Mouse (Mus musculus) forelimb bud, embryonic 11.5 days (tissue): ENCODE results near the gene Cd247.

Source experiments
- DNase-seq: peaks from one replicate; pipeline ENCODE4 v3.0.0-alpha.2; 2012; ENCODE audit warnings: low read depth, low spot score

The Cd247 gene

DNA sequence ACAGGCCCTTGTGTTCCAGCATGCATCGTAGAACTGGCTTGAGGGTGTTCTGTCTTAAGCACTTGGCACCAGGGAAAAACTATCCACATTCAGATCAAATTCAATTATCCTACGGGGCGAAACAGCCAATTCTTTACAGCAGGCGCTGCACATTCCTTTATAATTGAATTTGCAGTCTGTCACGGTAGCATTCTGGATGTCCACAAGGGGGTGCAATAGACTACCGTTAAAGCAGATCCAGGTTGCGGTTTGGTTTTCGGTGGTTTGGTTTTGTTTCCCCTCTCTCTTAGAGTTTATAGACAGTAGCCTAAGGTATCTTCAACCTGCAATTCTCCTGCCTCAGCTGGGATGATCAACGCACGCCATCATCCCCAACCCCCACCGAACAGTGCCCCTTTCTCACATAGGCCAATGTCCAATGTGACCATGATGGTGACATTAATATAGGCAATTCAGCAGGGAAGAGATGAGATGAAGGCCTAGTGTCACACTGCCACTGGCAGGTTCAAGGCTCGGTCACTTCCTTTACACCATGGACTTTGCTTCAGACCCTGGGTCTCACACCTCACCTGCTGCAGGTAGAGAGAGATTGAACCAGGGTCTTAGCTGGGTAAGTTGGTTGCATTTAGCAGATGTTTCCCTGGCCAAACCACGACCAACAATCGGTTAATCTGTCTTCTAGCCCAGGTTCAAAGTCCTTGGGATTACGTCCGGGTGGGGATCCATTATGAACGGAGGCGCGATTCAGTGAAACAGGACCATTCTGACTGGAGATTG lies 12.8 kb upstream of the Cd247 start:
- peak; percentile 78 for DNase-seq

DNA sequence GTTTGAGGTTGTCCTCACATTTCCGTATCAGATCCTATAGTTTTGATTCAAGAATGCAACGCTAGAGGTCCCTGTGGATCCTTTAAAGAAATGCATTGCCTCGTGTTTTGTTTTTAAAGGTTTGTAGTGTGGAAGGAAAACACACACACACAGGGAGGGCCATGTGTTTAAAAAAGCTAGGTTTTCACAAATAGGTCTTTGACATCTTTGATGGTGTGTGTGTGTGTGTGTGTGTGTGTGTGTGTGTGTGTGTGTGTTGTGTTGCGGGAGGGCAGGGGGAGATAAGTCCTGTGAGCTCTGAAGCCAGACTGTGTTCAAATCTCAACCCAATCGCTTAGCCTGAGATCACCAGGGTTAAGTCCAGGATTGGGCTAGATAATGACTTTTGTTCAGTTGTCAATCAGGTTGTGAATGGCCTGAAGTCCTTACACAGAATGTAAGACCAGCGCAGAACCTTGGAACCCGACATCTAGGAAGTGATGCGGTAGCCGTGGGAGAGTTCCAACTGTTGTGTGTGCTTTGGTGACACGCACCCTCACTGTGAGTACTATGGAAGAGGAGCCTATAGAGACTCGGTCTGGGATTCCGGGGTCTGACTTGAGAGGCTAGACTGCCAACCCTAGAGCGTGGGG lies 8.4 kb upstream of the Cd247 start:
- peak; percentile 24 for DNase-seq

DNA sequence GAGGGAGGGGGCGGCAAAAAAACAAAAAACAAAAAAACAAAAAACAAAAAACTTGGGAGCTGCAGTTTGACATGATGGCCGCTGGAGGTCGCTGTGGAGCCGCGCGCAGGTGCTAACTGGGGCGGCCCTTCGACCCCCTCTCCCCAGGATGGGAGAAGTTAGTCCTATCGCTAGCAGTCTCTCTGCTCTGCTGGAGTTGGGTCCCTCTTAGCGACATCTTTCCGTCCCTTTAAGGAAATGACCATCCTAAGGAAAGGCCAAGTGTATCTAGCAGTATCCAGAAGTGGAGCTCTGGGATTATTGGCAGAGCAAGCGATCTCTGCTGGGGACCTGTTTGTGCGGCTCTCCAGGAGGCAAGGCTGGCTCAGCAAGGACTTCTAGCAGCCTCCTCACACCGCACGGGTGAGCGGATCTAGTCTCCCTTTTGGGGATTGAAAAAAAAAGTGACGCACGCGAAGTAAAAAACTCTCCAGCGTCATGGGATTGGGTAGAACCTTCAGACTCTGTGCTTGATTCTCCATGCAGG lies 7.8 kb upstream of the Cd247 start:
- peak; percentile 33 for DNase-seq

DNA sequence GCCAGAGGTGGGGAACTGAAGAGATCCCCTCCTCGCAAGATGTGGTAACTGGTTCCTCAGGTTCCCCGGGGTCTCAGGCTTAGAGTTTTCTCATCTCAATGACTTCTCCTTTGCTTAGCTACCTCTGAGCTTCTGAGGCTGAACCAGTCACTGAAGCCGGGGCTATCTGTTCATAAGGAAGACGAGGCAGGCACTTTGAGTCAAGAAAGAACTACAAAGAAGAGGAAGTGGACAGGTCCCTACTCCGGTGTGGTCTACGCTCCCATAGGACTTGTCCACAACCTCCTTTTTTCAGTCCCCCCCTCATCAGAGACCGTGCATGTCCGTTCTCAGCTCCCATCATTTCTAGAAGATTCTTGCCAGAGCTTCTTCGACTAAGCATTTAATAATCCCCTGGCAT lies 7.1 kb upstream of the Cd247 start:
- DNase-seq = no peak

DNA sequence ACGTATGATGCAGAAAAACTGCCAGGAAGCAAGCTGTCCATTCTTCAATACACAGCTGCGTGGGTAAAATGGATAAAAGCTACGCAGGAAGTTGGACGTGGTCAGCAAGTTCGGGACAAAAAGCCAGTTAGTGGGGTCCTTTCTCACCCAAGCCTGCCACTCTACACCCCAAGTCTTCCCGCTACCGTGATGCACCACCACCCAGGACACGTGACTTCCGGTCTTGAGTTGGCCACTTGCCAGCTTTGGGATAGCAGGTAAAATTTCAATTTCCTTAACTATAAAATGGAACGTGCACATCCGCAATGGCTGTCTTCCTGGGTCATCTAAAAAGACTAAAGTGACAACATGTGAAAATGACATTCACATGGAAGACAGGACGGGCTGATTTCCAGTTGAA lies 6.6 kb upstream of the Cd247 start:
- DNase-seq = no peak

DNA sequence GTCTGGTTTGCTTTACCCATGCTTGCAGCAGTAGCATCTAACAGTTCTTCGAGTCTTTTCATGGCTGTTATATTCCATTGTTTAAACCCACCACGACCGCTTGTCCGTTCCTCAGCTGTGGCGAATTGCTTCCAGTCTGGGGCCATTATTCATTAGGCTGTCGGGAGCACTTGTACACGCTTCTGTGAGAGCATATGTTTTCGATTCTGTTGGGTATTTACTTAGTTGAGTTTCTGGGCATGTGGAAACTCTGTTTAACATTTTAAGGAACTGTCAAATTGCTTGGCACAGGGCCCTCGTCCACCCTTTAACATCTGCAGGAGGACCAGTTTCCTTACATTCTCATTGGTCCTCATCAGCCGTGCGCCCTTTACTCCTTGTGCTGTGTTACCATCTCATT lies 2.2 kb upstream of the Cd247 start:
- peak; percentile 77 for DNase-seq

DNA sequence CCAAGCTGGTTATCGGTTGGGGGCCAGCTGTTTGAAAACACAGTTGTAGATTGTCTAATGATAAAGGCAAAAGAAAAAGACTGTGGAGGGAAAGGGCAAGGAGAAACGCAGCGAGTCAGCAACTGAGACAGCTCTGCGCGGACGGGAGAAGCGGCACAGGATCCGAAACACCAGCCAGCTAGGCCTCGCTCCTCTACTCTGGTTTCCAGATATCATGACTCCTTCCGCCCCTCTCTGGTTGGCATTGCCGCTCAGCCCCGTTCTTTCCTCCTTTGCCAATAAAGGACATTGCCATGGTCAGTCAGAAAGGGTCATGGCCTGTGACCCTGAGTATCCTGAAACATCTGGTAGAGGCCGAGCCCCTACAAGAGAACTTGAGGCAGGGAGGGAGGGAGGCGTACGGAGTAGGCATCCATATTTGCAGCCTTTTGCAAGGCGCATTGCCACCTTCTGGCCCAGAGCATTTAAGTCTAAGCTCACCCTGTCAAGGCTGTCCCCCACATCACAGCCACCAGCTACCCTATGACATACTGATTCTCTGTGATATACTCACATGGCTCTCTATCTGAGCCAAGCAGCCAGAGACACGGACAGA lies 682 bp downstream of the Cd247 start:
- no peak for DNase-seq

DNA sequence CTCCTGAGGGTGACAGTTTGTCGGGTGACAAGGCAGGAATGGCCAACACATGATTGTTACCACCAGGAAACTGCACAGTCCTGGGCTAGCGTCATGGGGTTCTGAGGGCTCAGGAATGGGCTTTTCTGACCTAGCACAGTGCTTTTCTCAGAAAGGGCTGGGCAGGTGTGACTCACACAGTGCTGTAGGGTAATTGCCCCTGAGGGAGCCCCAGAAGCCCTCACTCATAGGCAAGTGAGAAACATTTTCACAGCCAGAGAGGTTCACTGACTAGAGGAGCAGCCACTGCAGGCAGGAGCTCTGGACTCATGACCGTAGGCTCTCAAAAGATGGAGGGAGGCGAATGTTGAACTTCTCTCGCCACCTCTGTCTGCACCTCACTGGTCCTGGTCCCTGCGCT lies 1.5 kb downstream of the Cd247 start:
- no peak for DNase-seq

DNA sequence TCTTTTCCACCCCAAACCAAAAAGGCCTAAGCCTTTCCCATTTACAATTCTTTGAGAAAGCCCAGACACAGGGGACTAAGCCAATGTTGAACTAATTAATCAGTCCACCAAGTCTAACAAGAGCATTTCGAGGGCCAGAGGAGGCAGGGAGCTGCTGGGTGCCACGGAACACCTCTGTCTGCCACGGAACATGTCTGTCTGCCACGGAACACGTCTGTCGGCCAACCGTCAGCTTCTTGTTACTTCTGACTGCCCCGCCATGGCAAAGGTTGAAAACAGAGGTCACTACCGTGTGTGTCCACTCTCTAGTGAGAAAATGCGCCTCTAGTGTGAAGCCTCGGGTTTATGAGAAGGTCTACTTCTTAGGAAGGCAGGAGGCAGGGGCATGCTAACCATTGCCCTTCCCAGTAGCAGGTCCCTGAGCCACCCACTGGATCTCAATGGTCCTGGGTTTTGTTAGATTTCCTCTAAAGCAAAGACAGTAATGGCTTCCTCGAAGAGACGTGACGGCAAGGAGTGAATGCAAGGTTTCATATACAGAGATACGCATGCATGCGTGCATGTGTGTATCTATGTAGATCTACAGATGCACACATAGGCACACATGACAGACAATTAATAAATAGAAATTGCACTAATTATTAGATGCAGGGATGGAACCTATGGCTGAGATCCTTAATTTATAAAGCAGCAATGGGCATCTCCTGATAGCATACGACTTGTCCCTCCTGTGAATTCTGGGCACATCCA lies 2.2 kb downstream of the Cd247 start:
- DNase-seq = no peak

DNA sequence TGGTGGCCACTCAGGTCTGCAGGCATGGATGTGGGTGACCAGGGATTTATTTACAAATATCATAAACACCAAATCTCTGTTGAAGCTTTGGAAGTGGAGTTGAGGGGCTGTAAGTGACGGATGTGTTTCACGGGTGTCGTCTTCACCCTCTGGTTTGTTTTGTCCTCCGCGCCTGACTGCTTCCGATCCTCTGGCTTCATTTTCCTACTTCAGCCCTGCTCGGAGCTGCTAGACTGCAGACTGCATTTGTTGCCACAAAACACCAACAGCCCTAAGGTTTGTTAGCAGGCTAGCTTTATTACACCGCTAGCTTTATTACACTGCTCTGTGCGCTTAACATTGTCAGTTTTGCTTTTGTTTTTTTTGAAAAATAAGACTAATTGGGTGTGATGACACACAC lies 2.9 kb downstream of the Cd247 start:
- DNase-seq = no peak

DNA sequence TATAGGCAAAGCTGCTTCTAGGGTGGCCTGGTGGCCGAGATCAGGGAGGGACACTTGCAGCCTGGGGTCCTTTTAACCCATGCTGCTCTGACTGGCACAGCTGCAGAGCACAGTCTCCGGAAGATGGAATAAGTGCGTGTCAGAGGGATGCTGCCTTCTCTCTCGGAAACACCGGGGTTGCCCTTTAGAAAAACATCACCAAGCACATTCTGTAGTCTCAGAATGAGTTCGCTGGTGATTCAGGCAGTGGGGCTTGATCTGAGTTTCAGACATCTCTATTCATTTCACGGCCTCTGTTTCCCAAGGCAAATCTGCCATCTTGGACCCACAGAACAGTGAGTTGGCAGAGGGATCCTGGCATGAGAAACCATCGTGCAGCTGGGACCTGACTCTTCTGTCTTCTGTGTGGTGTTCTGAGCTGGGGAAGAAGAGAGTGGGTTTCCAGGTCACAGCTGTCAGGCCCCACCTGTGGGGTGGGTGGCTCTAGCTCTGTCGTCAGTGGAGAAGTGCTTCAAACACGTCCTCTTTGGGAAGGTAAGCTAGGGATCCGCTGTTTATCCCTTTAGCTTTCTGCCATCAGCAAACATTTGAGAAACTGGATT lies 13.3 kb downstream of the Cd247 start:
- no peak for DNase-seq

DNA sequence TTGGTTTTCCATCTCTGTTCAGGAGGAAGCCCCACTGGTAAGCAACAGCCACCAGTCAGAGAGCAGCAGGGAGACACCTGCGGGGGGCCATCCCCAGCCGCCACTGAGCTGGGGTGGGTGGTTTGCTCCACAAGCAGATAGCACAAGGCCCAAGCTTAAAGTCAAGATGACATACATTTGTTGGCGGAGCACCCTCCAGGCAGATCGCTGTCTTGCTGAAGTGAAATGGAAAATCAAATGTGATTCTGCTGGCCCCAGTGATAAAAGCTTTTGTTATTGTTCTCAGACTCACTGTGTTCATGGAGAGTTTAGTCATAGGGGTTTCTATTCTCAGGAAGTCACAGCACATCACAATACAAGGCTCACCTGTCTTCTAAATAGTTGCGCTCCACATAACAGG lies 14.6 kb downstream of the Cd247 start:
- no peak for DNase-seq

DNA sequence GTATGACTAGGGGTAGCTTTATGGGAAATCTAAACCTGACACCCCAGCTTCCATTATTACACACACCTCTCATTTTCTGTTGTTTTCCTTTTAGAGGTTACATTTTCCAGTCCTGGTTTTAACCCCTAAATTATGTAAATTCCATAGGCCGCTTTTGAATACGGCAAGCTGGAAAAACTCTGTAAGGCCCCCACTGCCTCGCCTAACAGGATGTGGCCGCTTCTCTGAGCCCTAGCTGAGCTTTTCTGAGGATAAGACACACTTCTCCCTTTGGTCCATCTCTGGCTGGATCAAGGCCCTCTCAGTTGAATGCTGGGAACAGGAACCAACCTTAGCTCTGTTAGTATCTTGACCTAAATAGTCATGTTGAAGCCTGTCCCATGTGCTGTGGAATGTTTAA lies 15.7 kb downstream of the Cd247 start:
- DNase-seq = no peak

DNA sequence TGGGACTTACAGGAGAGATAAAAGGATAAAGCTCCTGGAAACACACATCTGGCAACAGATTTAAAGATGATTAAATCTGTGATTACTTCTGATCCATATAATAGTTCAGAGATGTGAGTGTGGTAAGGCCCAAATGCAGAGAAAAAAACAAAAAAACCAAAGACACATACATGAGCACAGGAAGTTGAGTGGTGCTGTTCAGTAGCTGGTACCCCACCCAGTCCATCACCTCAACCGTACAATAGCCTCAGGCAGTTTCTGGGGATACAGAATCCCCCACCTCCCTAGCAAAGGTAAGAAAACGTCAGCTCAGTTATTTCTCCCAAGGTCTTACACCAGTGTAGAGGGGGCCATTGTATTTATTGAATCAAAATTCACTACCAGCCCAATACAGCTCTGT lies 22.2 kb downstream of the Cd247 start:
- DNase-seq = no peak

DNA sequence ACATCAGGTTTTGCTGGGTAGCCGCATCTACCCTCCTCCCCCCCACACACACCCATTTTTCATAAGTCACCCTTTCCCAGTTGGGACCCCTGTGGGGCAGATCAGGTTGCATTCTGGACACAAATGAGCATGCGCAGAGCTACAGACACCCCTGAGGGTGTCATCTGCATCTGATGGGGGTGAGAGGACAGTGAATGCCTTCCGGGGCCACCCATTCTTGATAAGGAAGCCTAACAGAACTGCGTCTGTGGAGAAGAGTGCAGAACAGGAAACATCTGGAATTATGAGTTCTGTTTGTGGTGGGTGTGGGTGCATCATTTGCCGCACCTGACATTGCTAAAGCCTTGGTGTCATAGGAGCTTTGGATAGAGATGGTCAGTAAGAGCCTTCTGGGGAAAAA lies 22.7 kb downstream of the Cd247 start:
- DNase-seq = no peak

DNA sequence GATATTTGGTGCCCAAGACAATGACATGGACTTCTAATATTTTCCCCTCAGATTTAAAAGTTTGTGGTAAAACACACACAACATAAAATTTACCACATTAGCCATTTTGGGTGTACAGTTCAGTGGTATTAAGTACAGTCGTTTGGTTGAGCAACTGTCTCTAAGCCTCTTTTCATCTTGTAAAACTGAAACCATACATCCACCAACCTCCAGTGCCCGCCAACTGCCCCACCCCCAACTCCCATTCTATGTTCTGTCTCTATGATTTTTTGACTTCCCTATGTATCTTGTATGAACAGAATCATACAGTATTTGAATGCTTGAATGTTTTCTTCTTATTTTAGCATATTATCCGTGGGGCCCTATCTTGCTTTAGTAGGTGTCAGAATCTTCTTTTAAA lies 24.3 kb downstream of the Cd247 start:
- DNase-seq = no peak

DNA sequence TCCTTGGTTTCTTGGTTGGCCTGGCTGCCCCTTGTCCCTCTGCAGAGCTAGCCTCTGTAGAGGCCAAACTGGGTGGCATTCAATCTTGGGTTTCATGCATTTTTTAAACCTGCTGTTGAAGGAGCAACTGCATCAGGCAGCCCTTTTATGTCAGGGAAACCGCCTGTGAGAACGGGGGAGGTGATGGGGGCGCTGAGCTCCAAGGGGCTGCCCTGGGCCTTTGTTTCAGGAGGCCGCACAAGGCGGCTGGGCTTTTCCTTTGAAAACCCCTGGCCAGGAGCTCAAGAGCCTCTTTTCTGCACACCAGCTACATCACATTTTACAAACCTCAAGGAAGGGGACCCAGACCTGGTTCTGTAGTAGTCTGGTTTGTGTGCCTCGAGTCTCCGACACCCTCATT lies 25.6 kb downstream of the Cd247 start:
- no peak for DNase-seq

DNA sequence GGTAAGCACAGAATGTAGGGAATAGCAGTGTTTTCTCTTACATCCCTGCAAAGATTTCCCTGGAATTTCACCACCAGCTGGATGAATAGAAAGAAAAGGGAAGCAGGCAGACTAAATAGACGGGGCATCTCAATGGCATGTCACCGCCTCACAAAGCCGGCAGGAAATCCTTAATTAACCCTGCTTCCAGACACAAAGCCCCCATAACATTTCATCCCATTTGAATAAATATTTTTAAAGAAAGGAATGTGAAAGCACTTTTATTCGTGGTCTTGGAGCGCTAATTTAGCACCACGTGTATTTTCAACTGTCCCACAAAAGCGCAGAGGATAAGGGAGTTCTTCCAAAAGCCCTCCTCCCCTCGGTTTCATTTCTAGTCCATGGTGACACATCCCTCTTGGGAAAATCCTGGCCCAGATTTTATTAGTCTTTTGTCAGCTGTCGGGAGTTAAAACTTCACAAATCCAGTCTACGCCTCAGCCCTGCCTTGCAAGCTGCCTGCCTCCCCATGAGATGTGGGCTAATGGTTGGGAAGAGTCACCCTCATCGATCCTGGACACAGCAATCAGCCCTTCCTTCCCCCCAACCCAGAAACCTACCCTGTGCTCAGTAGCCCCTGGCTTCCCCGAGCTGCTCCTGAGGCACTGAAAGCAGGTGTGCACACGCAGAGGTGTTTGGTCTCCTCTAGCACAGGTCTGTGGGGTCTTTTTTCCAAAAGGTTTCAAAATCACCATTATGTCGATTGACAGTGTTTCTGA lies 26.2 kb downstream of the Cd247 start:
- no peak for DNase-seq

DNA sequence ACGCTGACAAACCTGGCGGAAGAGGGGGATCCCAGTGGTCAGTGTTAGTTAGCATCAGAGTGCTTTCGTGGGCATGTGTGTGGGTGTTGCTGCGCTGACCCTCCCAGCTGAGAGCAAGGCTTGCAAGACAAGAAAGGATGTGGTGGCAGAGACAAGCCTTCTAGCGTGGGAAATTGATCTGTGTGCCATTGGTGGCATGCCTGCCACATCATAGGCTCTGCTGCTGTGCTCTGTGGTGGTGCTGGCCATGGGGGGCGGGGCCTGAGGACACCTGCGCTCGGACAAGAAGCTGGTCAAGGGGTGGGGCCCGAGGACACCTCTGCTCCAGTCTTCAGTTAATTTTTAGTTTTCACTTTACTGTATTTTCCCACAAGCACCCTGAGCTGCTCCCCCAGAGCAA lies 27.9 kb downstream of the Cd247 start:
- DNase-seq = no peak

DNA sequence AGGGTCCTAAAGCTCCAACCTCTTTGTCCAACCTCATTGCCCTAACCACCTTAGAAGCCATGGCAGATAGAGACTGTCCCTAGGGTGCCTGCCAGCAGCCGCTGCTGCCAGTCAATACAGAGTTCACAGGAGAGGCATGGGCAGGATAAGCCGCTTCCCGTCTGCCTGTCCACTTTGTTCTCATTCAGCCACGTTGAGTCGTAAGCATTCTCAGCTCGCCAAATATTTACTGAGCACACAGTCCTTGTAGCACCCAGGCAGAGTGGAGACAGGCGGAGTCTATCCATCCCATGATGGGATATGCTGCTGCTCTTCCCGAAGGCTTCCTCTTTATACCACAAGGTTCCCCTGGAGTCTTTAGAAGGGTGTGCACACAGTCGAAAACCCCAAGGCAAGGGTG lies 28.8 kb downstream of the Cd247 start:
- DNase-seq = no peak
